Mouse (Mus musculus) forebrain, embryonic 11.5 days (tissue): Measurements from ENCODE around the gene Psmb11. TPM values are rescaled to one million over a fixed set of nuclear protein-coding genes. Genes with fewer than 3 reads are reported as not detected.
A peak's percentile ranks its signal among the peaks of the same experiment; 100 is the strongest.

Experiments
- ATAC-seq: fragments of 200-750 bp; cut with Nextera tagmentation; replicated peaks from 2 replicates; pipeline ENCODE4 v1.8.0; 2017; ENCODE audit warnings: moderate TSS enrichment; ENCODE audit not compliant: low FRiP score
- DNase-seq: peaks from one replicate; pipeline ENCODE4 v3.0.0-alpha.2; 2017; ENCODE audit warnings: low spot score
- H3K27ac ChIP-seq: fragments of 300-500 bp; sonication (generic); 2 replicates; pipeline ENCODE4 v1.5.1; 2014; ENCODE audit warnings: low read depth, low read length
- H3K27me3 ChIP-seq: fragments of 300-500 bp; sonication (generic); 2 replicates; pipeline ENCODE4 v1.6.1; 2014; ENCODE audit warnings: mild to moderate bottlenecking, low read length, mixed read lengths; ENCODE audit not compliant: control insufficient read depth, insufficient read depth
- H3K36me3 ChIP-seq: fragments of 300-500 bp; sonication (generic); 2 replicates; pipeline ENCODE4 v1.6.1; 2014; ENCODE audit warnings: mild to moderate bottlenecking, low read length, moderate library complexity, mixed read lengths; ENCODE audit not compliant: control insufficient read depth, insufficient read depth
- H3K4me1 ChIP-seq: fragments of 300-500 bp; sonication (generic); replicated peaks from 2 replicates; pipeline ENCODE4 v1.6.1; 2014; ENCODE audit warnings: low read length, mixed read lengths; ENCODE audit not compliant: control insufficient read depth, insufficient read depth
- H3K4me2 ChIP-seq: fragments of 300-500 bp; sonication (generic); 2 replicates; pipeline ENCODE4 v1.6.1; 2014; ENCODE audit warnings: low read depth, mild to moderate bottlenecking, low read length, moderate library complexity, mixed read lengths; ENCODE audit not compliant: severe bottlenecking
- H3K4me3 ChIP-seq: fragments of 300-500 bp; sonication (generic); 2 replicates; pipeline ENCODE4 v1.5.1; 2014; ENCODE audit warnings: low read depth, low read length
- H3K9ac ChIP-seq: fragments of 300-500 bp; sonication (generic); 2 replicates; pipeline ENCODE4 v1.6.1; 2014; ENCODE audit warnings: low read length
- H3K9me3 ChIP-seq: fragments of 300-500 bp; sonication (generic); 2 replicates; pipeline ENCODE4 v1.6.1; 2016; ENCODE audit warnings: low read length, mixed read lengths; ENCODE audit not compliant: control insufficient read depth
- WGBS: fragments of 180-500 bp; shearing (Covaris S2); extraction: QIAGEN DNeasy Blood & Tissue Kit; methylation state at CpG from one replicate; pipeline ENCODE4 v1.1.7; 2014; 5-methylcytosine and 5-hydroxymethylcytosine counted together
- polyA plus RNA-seq: library from polyadenylated mRNA; unstranded; fragments of >200 nt; fragmentation: Nextera tagmentation; extraction: Ambion mirVana; gene quantifications from 2 replicates; pipeline ENCODE4 v1.2.1, GENCODE M21; 2014

The Psmb11 gene
- polyA plus RNA-seq, 1 experiment from 2014 or later: not detected

- no peak overlapping the region for H3K27ac ChIP-seq
- 80% methylated on average over 4 of the region's 4 CpGs for WGBS
- H3K9ac ChIP-seq: no peak overlapping the region
- H3K9me3 ChIP-seq: no peaks in the 10 kb centered on the region
- no peak overlapping the region for H3K4me3 ChIP-seq
- H3K27me3 ChIP-seq: no peaks in the 10 kb centered on the region
- DNase-seq: no peak
- peaks cover 38% of the 10 kb centered on the region for H3K36me3 ChIP-seq
- no peak for ATAC-seq
- H3K4me1 ChIP-seq: peaks cover 6% of the 10 kb centered on the region; the same call in 1 of the 2 replicates
- no peak overlapping the region for H3K4me2 ChIP-seq
Measured at GRCm38 (mm10) chr14:54647900-54648299, 26.7 kb downstream of the Psmb11 start.

- Histone ChIP-seq H3K4me3 (0 out of 2 replicates have a peak overlapping the region, but pooled peaks have one; percentile 0), H3K36me3 (peaks cover 25% of the 10 kb centered on the region), H3K9ac (0 out of 2 replicates have a peak overlapping the region, but pooled peaks have one; percentile 16), H3K9me3 (no peaks in the 10 kb centered on the region), H3K4me1 (peaks cover 12% of the 10 kb centered on the region), H3K4me2 (peak overlapping the region; percentile 8; the same call in 1 of the 2 replicates), H3K27me3 (no peaks in the 10 kb centered on the region), H3K27ac (0 out of 2 replicates have a peak overlapping the region, but pooled peaks have one; percentile 34)
- 69% methylated on average over 23 of the region's 23 CpGs for WGBS
- ATAC-seq (peak; percentile 40; the same call in 1 of the 2 replicates), DNase-seq (peak; percentile 88)
Measured at GRCm38 (mm10) chr14:54650621-54651454, 29.6 kb downstream of the Psmb11 start.

GRCm38 (mm10) chr14:54651556-54651955, 30.3 kb downstream of the Psmb11 start:
- no peak for DNase-seq
- H3K27me3 ChIP-seq: no peaks in the 10 kb centered on the region
- peaks cover 12% of the 10 kb centered on the region for H3K4me1 ChIP-seq
- H3K9ac ChIP-seq: 0 out of 2 replicates have a peak overlapping the region, but pooled peaks have one; percentile 16
- WGBS: 76% methylated on average over 4 of the region's 4 CpGs
- ATAC-seq: 0 out of 2 replicates have a peak, but pooled peaks have one; percentile 11
- 0 out of 2 replicates have a peak overlapping the region, but pooled peaks have one; percentile 18 for H3K4me2 ChIP-seq
- H3K36me3 ChIP-seq: peaks cover 19% of the 10 kb centered on the region
- 0 out of 2 replicates have a peak overlapping the region, but pooled peaks have one; percentile 34 for H3K27ac ChIP-seq
- no peaks in the 10 kb centered on the region for H3K9me3 ChIP-seq
- H3K4me3 ChIP-seq: 0 out of 2 replicates have a peak overlapping the region, but pooled peaks have one; percentile 0

- Histone ChIP-seq H3K27ac (peak overlapping the region; percentile 81), H3K4me1 (peaks cover 12% of the 10 kb centered on the region), H3K27me3 (no peaks in the 10 kb centered on the region), H3K9me3 (no peaks in the 10 kb centered on the region), H3K9ac (peak overlapping the region; percentile 90), H3K4me3 (peak overlapping the region; percentile 75), H3K4me2 (peak overlapping the region; percentile 65), H3K36me3 (peaks cover 19% of the 10 kb centered on the region)
- ATAC-seq (no peak; the same call in 1 of the 2 replicates), DNase-seq (no peak)
- WGBS: 0% methylated on average over 7 of the region's 7 CpGs
Measured at GRCm38 (mm10) chr14:54652787-54653186, 31.6 kb downstream of the Psmb11 start.

- ATAC-seq (peak; percentile 90), DNase-seq (peak; percentile 93)
- H3K4me1 ChIP-seq: peaks cover 12% of the 10 kb centered on the region
- no peaks in the 10 kb centered on the region for H3K9me3 ChIP-seq
- peak overlapping the region; percentile 90 for H3K9ac ChIP-seq
- H3K27me3 ChIP-seq: no peaks in the 10 kb centered on the region
- H3K4me3 ChIP-seq: peak overlapping the region; percentile 75
- under 1% methylated on average over 12 of the region's 12 CpGs for WGBS
- peak overlapping the region; percentile 81 for H3K27ac ChIP-seq
- peak overlapping the region; percentile 65 for H3K4me2 ChIP-seq
- H3K36me3 ChIP-seq: peaks cover 19% of the 10 kb centered on the region
Measured at GRCm38 (mm10) chr14:54653496-54653895, 32.3 kb downstream of the Psmb11 start.

GRCm38 (mm10) chr14:54660009-54660408, 38.8 kb downstream of the Psmb11 start:
- peaks cover 32% of the 10 kb centered on the region for H3K36me3 ChIP-seq
- DNase-seq (no peak), ATAC-seq (no peak)
- no peak overlapping the region for H3K27ac ChIP-seq
- no peaks in the 10 kb centered on the region for H3K9me3 ChIP-seq
- no peaks in the 10 kb centered on the region for H3K27me3 ChIP-seq
- H3K4me2 ChIP-seq: no peak overlapping the region
- H3K4me3 ChIP-seq: no peak overlapping the region
- H3K9ac ChIP-seq: no peak overlapping the region
- no peaks in the 10 kb centered on the region for H3K4me1 ChIP-seq
- WGBS: 88% methylated on average over 2 of the region's 2 CpGs

- Histone ChIP-seq H3K36me3 (peaks cover 28% of the 10 kb centered on the region), H3K4me2 (no peak overlapping the region), H3K27me3 (no peaks in the 10 kb centered on the region), H3K9ac (no peak overlapping the region), H3K9me3 (no peaks in the 10 kb centered on the region), H3K27ac (no peak overlapping the region), H3K4me1 (no peaks in the 10 kb centered on the region), H3K4me3 (no peak overlapping the region)
- ATAC-seq (no peak), DNase-seq (no peak)
- 91% methylated on average over 10 of the region's 10 CpGs for WGBS
Measured at GRCm38 (mm10) chr14:54664477-54665222, 43.4 kb downstream of the Psmb11 start.

GRCm38 (mm10) chr14:54669381-54669780, 48.1 kb downstream of the Psmb11 start:
- no peak overlapping the region for H3K4me2 ChIP-seq
- DNase-seq (peak; percentile 63), ATAC-seq (no peak)
- H3K4me3 ChIP-seq: no peak overlapping the region
- H3K9ac ChIP-seq: no peak overlapping the region
- no peaks in the 10 kb centered on the region for H3K4me1 ChIP-seq
- 81% methylated on average over 4 of the region's 4 CpGs for WGBS
- H3K9me3 ChIP-seq: no peaks in the 10 kb centered on the region
- H3K36me3 ChIP-seq: peaks cover 7% of the 10 kb centered on the region
- H3K27me3 ChIP-seq: no peaks in the 10 kb centered on the region
- H3K27ac ChIP-seq: no peak overlapping the region
